Mouse (Mus musculus) ES-E14 (cell line): Measurements from ENCODE around the gene L3mbtl2.

Experiments used
- CHD2 ChIP-seq: IDR thresholded peaks from 2 replicates; pipeline ENCODE4 v1.6.1; 2014; ENCODE audit warnings: mild to moderate bottlenecking, low read depth, low read length, inconsistent platforms
- HCFC1 ChIP-seq: IDR thresholded peaks from 2 replicates; pipeline ENCODE4 v1.6.1; 2012; ENCODE audit warnings: low read length, inconsistent platforms, borderline replicate concordance; ENCODE audit not compliant: insufficient read depth
- MAFK ChIP-seq: IDR thresholded peaks from 2 replicates; pipeline ENCODE4 v1.6.1; 2014; ENCODE audit warnings: mild to moderate bottlenecking, low read depth, low read length, inconsistent platforms; ENCODE audit not compliant: insufficient read depth
- ZC3H11A ChIP-seq: IDR thresholded peaks from 2 replicates; pipeline ENCODE4 v1.6.1; 2012; ENCODE audit warnings: low read depth, mild to moderate bottlenecking, inconsistent platforms, low read length, borderline replicate concordance
- ZNF384 ChIP-seq: IDR thresholded peaks from 2 replicates; pipeline ENCODE4 v1.6.1; 2012; ENCODE audit warnings: low read depth, low read length, inconsistent platforms

GRCm38 (mm10) chr15:81725965-81726364 is 62.3 kb downstream of the L3mbtl2 start:
- TF ChIP-seq MAFK (no peak), ZC3H11A (no peak), HCFC1 (no peak), ZNF384 (no peak), CHD2 (no peak)
